Mouse (Mus musculus): ENCODE data around the gene Nfatc2. TPM values are rescaled to one million over a fixed set of nuclear protein-coding genes. Genes with fewer than 3 reads are reported as not detected.

The Nfatc2 gene
- total and polyA plus RNA-seq, 2 experiments from 2014 or later: 6.4 to 7.3 TPM

GRCm38 (mm10) chr2:168450977-168451376, 150.5 kb downstream of the Nfatc2 start:
- no peak overlapping the region for H3K4me2 ChIP-seq (ENCODE audit: low read depth, low read length, poor library complexity, severe bottlenecking)
- H3K27ac ChIP-seq (ENCODE audit: low read depth, low read length): no peak overlapping the region
- WGBS: 17% methylated on average over 3 of the region's 3 CpGs
- ATAC-seq (ENCODE audit: low FRiP score) (no peak), DNase-seq (ENCODE audit: low spot score) (no peak)
- H3K4me3 ChIP-seq (ENCODE audit: low read depth, low read length): no peak overlapping the region
- no peak overlapping the region for H3K9ac ChIP-seq (replicated peaks; ENCODE audit: low read length, poor library complexity, severe bottlenecking)
- H3K36me3 ChIP-seq (ENCODE audit: insufficient read depth, low read length): no peaks in the 10 kb centered on the region
- no peaks in the 10 kb centered on the region for H3K27me3 ChIP-seq (ENCODE audit: insufficient read depth, low read length)
- H3K4me1 ChIP-seq (ENCODE audit: insufficient read depth, low read length): no peaks in the 10 kb centered on the region
- no peaks in the 10 kb centered on the region for H3K9me3 ChIP-seq (ENCODE audit: low read length)
- peak; percentile 84 for TF ChIP-seq CTCF (IDR thresholded peaks at IDR 0.05)

GRCm38 (mm10) chr2:168448054-168448453, 153.4 kb downstream of the Nfatc2 start:
- Histone ChIP-seq H3K36me3 (ENCODE audit: insufficient read depth, low read length) (no peaks in the 10 kb centered on the region), H3K27ac (ENCODE audit: low read depth, low read length) (no peak overlapping the region), H3K4me1 (ENCODE audit: insufficient read depth, low read length) (no peaks in the 10 kb centered on the region), H3K4me2 (ENCODE audit: low read depth, low read length, poor library complexity, severe bottlenecking) (no peak overlapping the region), H3K4me3 (ENCODE audit: low read depth, low read length) (no peak overlapping the region), H3K9ac (replicated peaks; ENCODE audit: low read length, poor library complexity, severe bottlenecking) (0 out of 2 replicates have a peak overlapping the region, but pooled peaks have one; percentile 2), H3K9me3 (ENCODE audit: low read length) (no peaks in the 10 kb centered on the region), H3K27me3 (ENCODE audit: insufficient read depth, low read length) (no peaks in the 10 kb centered on the region)
- no peak for TF ChIP-seq CTCF (IDR thresholded peaks at IDR 0.05)
- no peak for ATAC-seq (ENCODE audit: low FRiP score)
- no peak for DNase-seq (ENCODE audit: low spot score)
- WGBS: 55% methylated on average over 5 of the region's 5 CpGs

GRCm38 (mm10) chr2:168447601-168448000, 153.9 kb downstream of the Nfatc2 start:
- H3K4me2 ChIP-seq (ENCODE audit: low read depth, low read length, poor library complexity, severe bottlenecking): no peak overlapping the region
- H3K4me1 ChIP-seq (ENCODE audit: insufficient read depth, low read length): no peaks in the 10 kb centered on the region
- ATAC-seq (ENCODE audit: low FRiP score): no peak
- H3K9ac ChIP-seq (replicated peaks; ENCODE audit: low read length, poor library complexity, severe bottlenecking): 0 out of 2 replicates have a peak overlapping the region, but pooled peaks have one; percentile 2
- no peak for TF ChIP-seq CTCF (IDR thresholded peaks at IDR 0.05)
- no peaks in the 10 kb centered on the region for H3K36me3 ChIP-seq (ENCODE audit: insufficient read depth, low read length)
- H3K9me3 ChIP-seq (ENCODE audit: low read length): no peaks in the 10 kb centered on the region
- H3K27me3 ChIP-seq (ENCODE audit: insufficient read depth, low read length): no peaks in the 10 kb centered on the region
- no peak overlapping the region for H3K4me3 ChIP-seq (ENCODE audit: low read depth, low read length)
- 27% methylated on average over 4 of the region's 4 CpGs for WGBS
- H3K27ac ChIP-seq (ENCODE audit: low read depth, low read length): no peak overlapping the region
- no peak for DNase-seq (ENCODE audit: low spot score)

GRCm38 (mm10) chr2:168445211-168445810, 156.1 kb downstream of the Nfatc2 start:
- Histone ChIP-seq H3K4me3 (ENCODE audit: low read depth, low read length) (no peak overlapping the region), H3K27me3 (ENCODE audit: insufficient read depth, low read length) (no peaks in the 10 kb centered on the region), H3K4me2 (ENCODE audit: low read depth, low read length, poor library complexity, severe bottlenecking) (no peak overlapping the region), H3K9me3 (ENCODE audit: low read length) (no peaks in the 10 kb centered on the region), H3K9ac (replicated peaks; ENCODE audit: low read length, poor library complexity, severe bottlenecking) (no peak overlapping the region), H3K36me3 (ENCODE audit: insufficient read depth, low read length) (no peaks in the 10 kb centered on the region), H3K4me1 (ENCODE audit: insufficient read depth, low read length) (no peaks in the 10 kb centered on the region), H3K27ac (ENCODE audit: low read depth, low read length) (no peak overlapping the region)
- peak; percentile 96 for TF ChIP-seq CTCF (IDR thresholded peaks at IDR 0.05)
- peak; percentile 75 for DNase-seq (ENCODE audit: low spot score)
- 31% methylated on average over 10 of the region's 10 CpGs for WGBS
- ATAC-seq (ENCODE audit: low FRiP score): peak; percentile 67; the same call in 1 of the 2 replicates

- no peak for DNase-seq (ENCODE audit: low spot score)
- no peaks in the 10 kb centered on the region for H3K36me3 ChIP-seq (ENCODE audit: insufficient read depth, low read length)
- no peak for TF ChIP-seq CTCF (IDR thresholded peaks at IDR 0.05)
- no peak overlapping the region for H3K9ac ChIP-seq (replicated peaks; ENCODE audit: low read length, poor library complexity, severe bottlenecking)
- H3K27ac ChIP-seq (ENCODE audit: low read depth, low read length): no peak overlapping the region
- ATAC-seq (ENCODE audit: low FRiP score): no peak
- no peaks in the 10 kb centered on the region for H3K27me3 ChIP-seq (ENCODE audit: insufficient read depth, low read length)
- 18% methylated on average over 8 of the region's 8 CpGs for WGBS
- no peaks in the 10 kb centered on the region for H3K9me3 ChIP-seq (ENCODE audit: low read length)
- no peaks in the 10 kb centered on the region for H3K4me1 ChIP-seq (ENCODE audit: insufficient read depth, low read length)
- H3K4me2 ChIP-seq (ENCODE audit: low read depth, low read length, poor library complexity, severe bottlenecking): no peak overlapping the region
- no peak overlapping the region for H3K4me3 ChIP-seq (ENCODE audit: low read depth, low read length)
Observed at GRCm38 (mm10) chr2:168444126-168444525, 157.3 kb downstream of the Nfatc2 start.

- Histone ChIP-seq H3K9me3 (ENCODE audit: low read length) (no peaks in the 10 kb centered on the region), H3K4me2 (ENCODE audit: low read depth, low read length, poor library complexity, severe bottlenecking) (no peak overlapping the region), H3K36me3 (ENCODE audit: insufficient read depth, low read length) (no peaks in the 10 kb centered on the region), H3K4me1 (ENCODE audit: insufficient read depth, low read length) (no peaks in the 10 kb centered on the region), H3K4me3 (ENCODE audit: low read depth, low read length) (no peak overlapping the region), H3K27ac (ENCODE audit: low read depth, low read length) (no peak overlapping the region), H3K27me3 (ENCODE audit: insufficient read depth, low read length) (no peaks in the 10 kb centered on the region), H3K9ac (replicated peaks; ENCODE audit: low read length, poor library complexity, severe bottlenecking) (no peak overlapping the region)
- ATAC-seq (ENCODE audit: low FRiP score) (no peak), DNase-seq (ENCODE audit: low spot score) (no peak)
- 94% methylated on average over 12 of the region's 12 CpGs for WGBS
- peak; percentile 36; the same call in 1 of the 2 replicates for TF ChIP-seq CTCF (IDR thresholded peaks at IDR 0.05)
Observed at GRCm38 (mm10) chr2:168441494-168441893, 160.0 kb downstream of the Nfatc2 start.
